Mouse (Mus musculus): ENCODE results near the gene Igf1r. TPM values are rescaled to one million over a fixed set of nuclear protein-coding genes. Genes with fewer than 3 reads are reported as not detected.
A peak's percentile ranks its signal among the peaks of the same experiment; 100 is the strongest.
"Not testable (repeated sequence)": the region's sequence is repeated elsewhere in the genome, so short reads cannot be mapped to it uniquely, and the experiment has no call there.

Gene Igf1r
- polyA plus RNA-seq, 1 experiment from 2014 or later = 36.8 TPM

DNA sequence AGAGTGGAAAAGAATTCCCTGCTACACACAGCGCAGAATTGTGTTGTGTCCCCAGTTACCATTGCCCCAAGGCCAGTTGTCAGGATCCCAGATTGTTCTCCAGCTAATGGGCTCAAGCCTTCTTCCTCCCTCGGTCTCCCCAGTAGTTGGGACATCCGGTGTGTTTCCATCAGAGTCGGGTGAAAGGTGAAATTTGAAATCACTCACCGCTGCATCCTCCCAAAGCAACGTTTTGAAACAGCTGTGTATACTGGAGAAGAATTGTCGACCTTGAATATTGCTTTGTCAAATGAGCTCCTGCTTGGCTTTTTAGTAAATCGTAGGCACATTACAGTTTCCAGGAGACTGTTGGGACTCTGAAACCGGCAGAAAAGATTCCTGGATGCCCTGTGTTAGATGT is 322.3 kb downstream of the Igf1r start:
- H3K27me3 ChIP-seq = no peaks in the 10 kb centered on the region; the same call in 1 of the 2 replicates
- H3K27ac ChIP-seq = no peak overlapping the region
- H3K4me3 ChIP-seq = no peak overlapping the region
- 58% methylated on average over 9 of the region's 9 CpGs for WGBS
- no peak for ATAC-seq (ENCODE audit: low FRiP score, low read depth)
- no peak overlapping the region for H3K4me2 ChIP-seq (replicated peaks)
- H3K9ac ChIP-seq = no peak overlapping the region
- no peaks in the 10 kb centered on the region for H3K9me3 ChIP-seq
- no peaks in the 10 kb centered on the region for H3K36me3 ChIP-seq
- peaks cover 54% of the 10 kb centered on the region for H3K4me1 ChIP-seq

DNA sequence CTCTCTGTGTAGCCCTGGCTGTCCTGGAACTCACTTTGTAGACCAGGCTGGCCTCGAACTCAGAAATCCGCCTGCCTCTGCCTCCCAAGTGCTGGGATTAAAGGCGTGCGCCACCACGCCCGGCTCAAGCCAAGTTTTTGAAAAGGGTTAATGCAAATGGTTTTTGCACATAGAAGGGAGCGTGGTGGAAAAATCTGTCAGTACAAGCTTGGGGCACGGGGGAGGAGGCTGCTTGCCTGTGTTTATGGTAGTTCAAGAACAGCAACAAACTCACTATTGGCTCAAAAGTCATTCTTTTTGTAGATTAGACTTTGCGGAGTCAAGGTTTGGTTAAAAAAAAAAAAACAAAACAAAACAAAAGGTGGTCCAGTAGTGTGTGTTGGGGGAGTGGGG is 322.8 kb downstream of the Igf1r start:
- H3K9me3 ChIP-seq; H3K36me3 ChIP-seq; H3K27ac ChIP-seq; H3K27me3 ChIP-seq; ATAC-seq (ENCODE audit: low FRiP score, low read depth): not testable (repeated sequence)
- peaks cover 52% of the 10 kb centered on the region for H3K4me1 ChIP-seq
- H3K4me3 ChIP-seq = peak overlapping the region; percentile 40
- WGBS = 50% methylated on average over 9 of the region's 9 CpGs
- peak overlapping the region; percentile 62; the same call in 1 of the 2 replicates for H3K9ac ChIP-seq
- peak overlapping the region; percentile 72 for H3K4me2 ChIP-seq (replicated peaks)

DNA sequence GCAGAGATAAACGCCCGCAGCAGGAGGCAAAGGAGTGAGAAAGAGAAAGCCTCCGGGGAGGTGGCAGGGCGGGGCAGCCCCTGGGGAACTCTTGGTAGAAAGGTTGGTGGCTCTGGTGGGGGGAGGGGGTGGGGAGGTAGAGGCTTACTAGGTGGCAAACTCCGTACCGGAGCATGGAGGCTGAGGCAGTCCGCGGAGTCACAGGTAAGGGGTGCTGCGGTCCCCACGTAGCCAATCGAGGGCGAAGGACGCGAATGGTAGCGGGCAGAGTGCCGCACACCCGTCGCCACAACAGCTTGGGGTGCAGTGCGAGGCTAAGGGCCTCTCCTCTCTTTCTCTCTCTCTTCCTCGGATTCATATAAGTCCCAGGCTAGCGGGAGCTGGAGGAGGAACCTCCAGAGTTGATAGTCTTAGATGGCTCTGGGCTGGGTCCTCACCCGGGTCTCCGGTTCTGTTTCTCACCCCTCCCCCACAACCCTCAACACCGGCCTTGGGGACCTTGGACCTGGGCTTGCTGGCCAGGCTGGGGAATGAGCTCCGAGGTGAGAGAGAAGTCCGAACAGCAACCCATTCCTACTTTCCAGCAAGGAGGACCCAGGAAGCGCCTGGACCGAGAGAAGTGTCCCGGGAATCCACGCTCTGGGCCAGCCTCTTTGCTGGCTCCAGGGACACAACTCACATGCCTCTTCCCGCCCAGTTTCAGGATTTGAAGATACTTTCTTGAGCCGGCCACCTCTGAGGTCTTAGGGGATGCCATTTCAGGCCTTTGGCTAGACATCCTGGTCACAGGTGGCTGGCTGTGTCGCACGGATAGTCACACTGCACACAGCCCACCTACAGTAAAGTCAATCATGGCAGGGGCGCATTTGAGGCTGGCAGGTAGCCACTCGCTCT is 323.5 kb downstream of the Igf1r start:
- Histone ChIP-seq H3K36me3 (no peaks in the 10 kb centered on the region), H3K27ac (peak overlapping the region; percentile 85), H3K9me3 (no peaks in the 10 kb centered on the region), H3K4me3 (peak overlapping the region; percentile 40), H3K4me1 (peaks cover 47% of the 10 kb centered on the region), H3K9ac (peak overlapping the region; percentile 62), H3K4me2 (replicated peaks) (peak overlapping the region; percentile 72), H3K27me3 (no peaks in the 10 kb centered on the region; the same call in 1 of the 2 replicates)
- no peak for ATAC-seq (ENCODE audit: low FRiP score, low read depth)
- 2% methylated on average over 36 of the region's 36 CpGs for WGBS

DNA sequence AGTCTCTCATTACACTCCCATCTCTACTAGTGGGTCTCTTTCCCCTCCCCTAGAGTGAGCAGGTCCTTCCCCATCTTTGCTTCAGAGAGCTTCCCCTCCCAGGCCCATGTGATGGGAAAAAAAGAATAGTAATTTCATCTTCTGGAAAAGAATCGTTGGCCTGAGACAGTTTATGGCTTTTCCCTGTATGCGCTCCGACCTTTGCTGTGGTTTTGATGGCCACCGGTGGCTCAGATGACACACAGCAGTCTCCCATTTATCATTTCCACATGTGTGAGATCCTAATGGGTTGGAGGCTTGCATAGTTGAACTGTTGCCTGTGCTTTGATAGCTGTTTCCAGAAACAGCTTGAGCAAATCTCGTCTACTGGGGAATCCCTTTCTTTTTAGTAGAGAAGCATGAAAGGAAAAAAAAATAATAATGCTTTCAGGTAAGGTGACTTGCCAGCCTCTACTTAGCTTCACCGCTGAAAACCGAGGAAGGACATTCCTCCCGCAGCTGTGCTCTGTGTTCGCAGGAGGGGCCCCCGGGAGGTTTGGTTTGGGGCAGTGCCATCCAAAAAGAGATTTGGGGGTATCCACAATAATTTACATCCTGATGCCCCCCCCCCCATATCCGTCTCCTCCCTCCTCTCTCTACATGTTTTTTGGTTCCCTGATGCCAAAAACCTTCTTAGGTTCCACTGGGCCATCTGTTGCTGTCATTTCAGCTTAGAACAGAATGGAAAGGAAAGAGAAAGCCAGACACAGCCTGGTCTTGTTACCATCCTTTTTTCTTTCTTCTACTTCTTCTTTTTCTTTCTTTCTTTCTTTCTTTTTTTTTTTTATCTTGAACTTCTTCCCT is 324.6 kb downstream of the Igf1r start:
- WGBS = 11% methylated on average over 11 of the region's 11 CpGs

DNA sequence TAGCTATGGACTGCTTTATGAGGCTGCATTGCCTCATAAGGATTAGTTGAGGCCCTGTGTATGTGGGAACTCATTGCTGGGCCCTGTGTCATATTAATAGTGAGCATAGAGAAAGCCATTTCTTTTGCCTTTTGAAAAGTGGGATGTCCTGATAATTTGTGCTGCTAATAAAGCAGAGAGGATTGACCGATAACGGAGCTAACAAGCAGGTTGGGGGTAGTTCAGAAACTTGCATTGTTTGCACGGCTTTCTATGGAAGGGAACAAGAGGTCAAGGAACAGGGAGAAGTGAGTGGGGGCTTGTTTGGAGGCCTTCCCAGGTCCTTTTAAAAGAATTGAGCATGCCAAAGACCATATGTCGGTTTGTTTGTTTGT is 325.3 kb downstream of the Igf1r start:
- Histone ChIP-seq H3K36me3 (no peaks in the 10 kb centered on the region), H3K4me3 (no peak overlapping the region), H3K9ac (no peak overlapping the region), H3K4me2 (replicated peaks) (no peak overlapping the region; the same call in 1 of the 2 replicates), H3K27me3 (no peaks in the 10 kb centered on the region; the same call in 1 of the 2 replicates), H3K9me3 (no peaks in the 10 kb centered on the region), H3K4me1 (peaks cover 47% of the 10 kb centered on the region), H3K27ac (peak overlapping the region; percentile 79)
- ATAC-seq (ENCODE audit: low FRiP score, low read depth) = no peak
- 58% methylated on average over 4 of the region's 4 CpGs for WGBS

More for the DNA sequence above, 324.6 kb downstream of the Igf1r start:
- no peaks in the 10 kb centered on the region for H3K36me3 ChIP-seq
- H3K9ac ChIP-seq = no peak overlapping the region
- H3K27ac ChIP-seq = peak overlapping the region; percentile 79
- no peaks in the 10 kb centered on the region for H3K9me3 ChIP-seq
- H3K4me1 ChIP-seq = peaks cover 47% of the 10 kb centered on the region
- H3K27me3 ChIP-seq = no peaks in the 10 kb centered on the region; the same call in 1 of the 2 replicates
- peak; percentile 85 for ATAC-seq (ENCODE audit: low FRiP score, low read depth)
- H3K4me3 ChIP-seq = no peak overlapping the region
- peak overlapping the region; percentile 72; the same call in 1 of the 2 replicates for H3K4me2 ChIP-seq (replicated peaks)

DNA sequence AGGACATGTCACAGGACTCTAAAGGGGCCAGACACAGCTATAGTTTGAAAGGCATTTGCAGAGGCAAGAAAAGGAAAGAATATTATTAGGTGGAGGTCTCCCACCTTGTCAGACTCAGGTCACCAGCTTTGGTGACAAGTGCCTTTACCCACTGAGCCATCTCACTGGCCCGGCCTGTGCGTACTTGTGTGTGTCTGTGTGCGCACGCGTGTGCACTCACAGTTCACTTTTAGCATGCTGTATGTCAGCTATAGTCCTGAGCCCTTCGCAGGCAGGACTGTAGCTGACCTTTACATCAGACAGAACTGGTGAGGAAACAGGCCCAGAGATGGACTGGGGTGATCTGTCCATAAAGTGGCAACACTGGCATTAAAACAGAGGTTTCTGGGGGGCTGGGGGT is 325.8 kb downstream of the Igf1r start:
- H3K27ac ChIP-seq = peak overlapping the region; percentile 79
- no peaks in the 10 kb centered on the region for H3K36me3 ChIP-seq
- H3K4me3 ChIP-seq = no peak overlapping the region
- ATAC-seq (ENCODE audit: low FRiP score, low read depth) = no peak
- no peaks in the 10 kb centered on the region; the same call in 1 of the 2 replicates for H3K27me3 ChIP-seq
- no peak overlapping the region for H3K4me2 ChIP-seq (replicated peaks)
- peaks cover 47% of the 10 kb centered on the region for H3K4me1 ChIP-seq
- no peak overlapping the region for H3K9ac ChIP-seq
- H3K9me3 ChIP-seq = no peaks in the 10 kb centered on the region
- 94% methylated on average over 6 of the region's 6 CpGs for WGBS

DNA sequence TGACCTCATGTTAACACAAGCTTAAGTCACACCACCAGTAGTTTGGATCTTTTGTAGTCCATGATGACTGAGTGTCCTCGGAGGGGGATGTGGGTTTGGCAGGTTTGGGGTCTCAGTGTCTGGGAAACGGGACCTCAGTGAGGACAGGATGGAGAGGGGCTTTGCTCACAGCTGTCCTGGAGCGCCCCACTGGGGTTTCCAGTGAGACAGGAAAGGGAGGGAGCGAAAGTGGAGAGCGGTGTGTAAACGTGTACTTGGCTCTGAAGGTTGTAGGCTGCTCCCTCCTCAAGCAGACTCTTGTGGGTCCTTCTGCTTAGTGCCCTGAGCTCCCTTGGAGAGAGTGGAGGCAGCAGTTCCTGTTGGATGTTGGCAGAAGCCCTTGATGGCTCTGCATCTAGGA is 326.3 kb downstream of the Igf1r start:
- ATAC-seq (ENCODE audit: low FRiP score, low read depth) = no peak

DNA sequence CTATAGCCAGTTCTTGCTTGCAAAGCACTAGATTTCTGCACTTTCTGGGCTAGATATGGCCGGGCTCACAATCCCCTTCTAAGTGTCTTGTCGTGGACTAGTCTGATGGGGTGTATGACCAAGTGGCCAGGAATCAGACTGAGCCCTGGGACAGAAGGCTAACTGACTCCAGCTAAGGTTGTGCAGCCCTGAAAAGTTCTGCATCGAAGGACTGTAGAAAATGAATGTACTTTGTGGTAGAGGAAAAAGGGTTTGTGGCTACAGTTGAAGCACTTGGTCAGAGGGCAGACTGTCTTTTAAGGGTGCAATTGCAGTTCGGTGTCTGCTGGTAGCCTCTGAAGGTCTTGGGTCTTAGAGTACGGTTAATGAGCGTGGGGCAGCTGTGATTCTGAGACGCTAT is 326.9 kb downstream of the Igf1r start:
- H3K27me3 ChIP-seq = no peaks in the 10 kb centered on the region; the same call in 1 of the 2 replicates
- H3K36me3 ChIP-seq = no peaks in the 10 kb centered on the region
- no peak overlapping the region for H3K9ac ChIP-seq
- no peak overlapping the region for H3K4me3 ChIP-seq
- no peak for ATAC-seq (ENCODE audit: low FRiP score, low read depth)
- H3K4me1 ChIP-seq = peaks cover 50% of the 10 kb centered on the region
- no peak overlapping the region for H3K27ac ChIP-seq
- no peaks in the 10 kb centered on the region for H3K9me3 ChIP-seq
- H3K4me2 ChIP-seq (replicated peaks) = no peak overlapping the region
- 74% methylated on average over 7 of the region's 7 CpGs for WGBS

More for the DNA sequence above, 326.3 kb downstream of the Igf1r start:
- Histone ChIP-seq H3K27me3 (no peaks in the 10 kb centered on the region; the same call in 1 of the 2 replicates), H3K9me3 (no peaks in the 10 kb centered on the region), H3K9ac (no peak overlapping the region), H3K27ac (no peak overlapping the region), H3K36me3 (no peaks in the 10 kb centered on the region), H3K4me2 (replicated peaks) (no peak overlapping the region), H3K4me3 (no peak overlapping the region), H3K4me1 (peaks cover 50% of the 10 kb centered on the region)
- WGBS = 64% methylated on average over 6 of the region's 6 CpGs

DNA sequence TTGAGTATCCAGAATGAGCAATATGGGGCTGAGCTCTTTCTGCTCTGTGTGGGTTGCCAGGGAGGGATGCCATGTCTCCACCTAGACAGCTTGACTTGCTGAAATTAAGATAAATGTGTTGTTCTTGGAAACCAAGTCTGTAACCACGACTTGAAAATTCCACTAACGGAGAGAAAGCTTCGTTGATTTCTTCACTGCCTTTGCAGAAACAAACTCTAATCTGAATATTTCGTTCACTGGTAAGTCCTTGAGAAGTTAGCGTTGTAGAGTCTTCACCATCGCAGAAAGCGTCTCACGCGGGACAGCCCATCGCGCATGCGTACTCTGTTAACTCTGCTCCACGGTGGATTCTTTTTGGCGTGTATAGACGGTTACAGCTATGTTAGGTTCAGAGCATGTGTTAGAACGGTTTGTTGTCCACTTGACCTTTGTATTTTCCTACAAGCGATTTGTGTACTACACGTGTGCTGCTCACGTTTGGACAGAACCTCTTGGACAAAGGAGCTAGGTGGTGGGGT is 327.8 kb downstream of the Igf1r start:
- Histone ChIP-seq H3K4me2 (replicated peaks) (no peak overlapping the region), H3K4me1 (peaks cover 51% of the 10 kb centered on the region), H3K27me3 (no peaks in the 10 kb centered on the region; the same call in 1 of the 2 replicates), H3K9me3 (no peaks in the 10 kb centered on the region), H3K27ac (no peak overlapping the region), H3K36me3 (no peaks in the 10 kb centered on the region), H3K4me3 (no peak overlapping the region), H3K9ac (no peak overlapping the region)
- 90% methylated on average over 19 of the region's 19 CpGs for WGBS
- ATAC-seq (ENCODE audit: low FRiP score, low read depth) = no peak

DNA sequence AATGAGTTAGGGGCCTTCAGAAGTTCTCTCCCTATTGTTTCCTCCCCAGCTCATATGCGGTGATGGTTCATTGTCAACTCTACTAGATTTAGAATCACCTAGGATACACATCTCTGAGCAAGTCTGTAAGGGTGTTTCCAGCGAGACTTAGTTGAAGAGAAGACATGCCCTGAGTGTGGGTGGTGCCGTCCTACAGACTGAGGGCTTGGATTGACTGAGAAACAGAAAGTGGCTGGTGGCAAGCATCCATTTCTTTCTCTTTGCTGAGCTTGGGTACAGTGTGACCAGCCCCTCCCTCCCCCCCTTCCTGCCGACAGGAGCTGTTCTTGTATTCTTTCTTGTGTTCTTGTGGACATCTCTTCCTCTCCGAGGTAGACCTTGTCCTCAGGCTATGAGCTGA is 328.7 kb downstream of the Igf1r start:
- H3K9ac ChIP-seq = no peak overlapping the region
- ATAC-seq (ENCODE audit: low FRiP score, low read depth) = no peak
- H3K4me2 ChIP-seq (replicated peaks) = no peak overlapping the region
- no peaks in the 10 kb centered on the region for H3K36me3 ChIP-seq
- no peaks in the 10 kb centered on the region for H3K9me3 ChIP-seq
- 77% methylated on average over 5 of the region's 5 CpGs for WGBS
- no peaks in the 10 kb centered on the region; the same call in 1 of the 2 replicates for H3K27me3 ChIP-seq
- no peak overlapping the region for H3K4me3 ChIP-seq
- H3K4me1 ChIP-seq = peaks cover 51% of the 10 kb centered on the region
- H3K27ac ChIP-seq = no peak overlapping the region

DNA sequence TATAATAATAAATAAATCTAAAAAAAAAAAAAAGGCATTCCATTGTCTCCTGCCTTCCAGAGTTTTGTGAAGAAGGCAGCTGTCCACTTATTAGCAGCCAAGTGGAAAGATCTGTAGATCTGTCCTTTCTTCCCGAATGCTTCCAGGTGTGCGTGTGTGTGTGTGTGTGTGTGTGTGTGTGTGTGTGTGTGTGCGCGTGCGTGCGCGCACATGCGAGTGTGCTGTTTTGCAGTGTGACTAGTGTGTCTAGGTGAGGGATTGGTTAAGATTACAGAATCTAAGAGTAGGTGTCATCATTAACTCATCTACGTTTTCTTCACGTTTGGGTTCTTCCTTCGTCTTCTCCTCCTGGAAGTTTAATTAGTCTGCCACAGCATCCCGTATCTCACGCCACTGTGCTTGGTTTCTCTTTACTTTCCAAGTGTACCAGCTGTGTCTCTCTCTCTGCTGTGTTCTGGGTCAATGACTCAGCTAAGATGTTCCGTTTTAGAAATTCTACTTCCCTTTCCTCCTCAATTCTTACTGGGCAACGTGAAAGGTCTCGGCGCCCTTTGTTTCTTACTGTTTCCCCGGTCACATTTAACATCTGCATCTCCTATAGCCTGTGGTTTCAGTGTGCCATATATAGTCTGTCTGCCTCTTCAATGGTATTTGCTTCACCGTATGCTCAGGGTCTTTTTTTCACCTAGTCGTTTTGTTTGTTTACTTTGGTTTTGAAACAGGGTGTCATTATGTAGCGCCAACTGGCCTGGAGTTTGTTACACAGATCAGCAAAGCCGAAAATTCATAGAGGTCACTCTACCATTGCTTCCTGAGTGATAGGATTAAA is 329.9 kb downstream of the Igf1r start:
- Histone ChIP-seq H3K4me2 (replicated peaks) (no peak overlapping the region), H3K9ac (no peak overlapping the region), H3K36me3 (no peaks in the 10 kb centered on the region), H3K27ac (no peak overlapping the region), H3K27me3 (no peaks in the 10 kb centered on the region), H3K4me1 (peaks cover 40% of the 10 kb centered on the region), H3K9me3 (no peaks in the 10 kb centered on the region), H3K4me3 (no peak overlapping the region)
- ATAC-seq (ENCODE audit: low FRiP score, low read depth) = no peak
- WGBS = 80% methylated on average over 22 of the region's 22 CpGs

Data from limb, embryonic 13.5 days (tissue).